In the genomic region with DNA sequence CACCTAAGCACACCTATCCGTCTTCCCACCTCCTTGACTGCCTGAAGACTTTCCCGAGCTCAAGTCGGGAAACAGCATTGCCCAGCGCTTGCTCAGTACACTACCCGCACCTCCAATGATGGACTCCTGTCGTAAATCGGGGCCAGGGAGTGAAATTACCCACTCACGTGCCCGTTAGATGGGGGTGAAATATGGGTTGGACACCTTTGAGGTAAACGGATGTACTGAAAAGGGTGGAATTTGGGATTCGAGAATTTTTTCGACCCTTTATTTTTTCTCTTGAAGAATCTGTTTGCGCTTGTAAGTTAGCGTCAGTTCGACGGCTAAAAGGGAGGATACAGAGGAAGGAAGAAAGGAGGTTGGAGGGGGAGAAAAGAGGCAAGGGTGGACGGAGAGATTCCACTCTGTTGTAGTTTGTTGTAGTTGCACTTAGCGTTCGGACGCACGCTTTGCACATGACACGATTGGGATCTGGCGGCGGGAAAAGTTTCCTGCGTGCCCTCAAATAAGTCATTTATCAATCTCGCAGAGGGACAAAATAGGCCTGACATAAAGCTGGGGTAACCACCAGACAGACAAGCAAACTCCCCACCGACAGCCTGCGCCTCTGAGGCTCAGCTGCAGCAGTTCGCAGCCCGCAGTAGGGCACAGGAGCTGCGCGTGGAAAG, we compare ENCODE assay signal across 8 mouse cellular contexts. TPM values are rescaled to one million over a fixed set of nuclear protein-coding genes. Genes with fewer than 3 reads are reported as not detected.
DNase-seq lines count a peak whose midpoint lies in the region; ATAC-seq and TF ChIP-seq lines count a peak whose summit lies in the region.

No protein-coding gene starts in this region.

- no peaks in the 10 kb centered on the region for H3K36me3 ChIP-seq in hindbrain, postnatal 0 days (ENCODE audit: insufficient read depth, low read length)
- no peaks in the 10 kb centered on the region for H3K36me3 ChIP-seq in midbrain, embryonic 14.5 days (ENCODE audit: control insufficient read depth, insufficient read depth, low read length)

- peak; percentile 64 for DNase-seq in heart, adult 11 months
- no peak for DNase-seq in heart, postnatal 4 days
- DNase-seq in embryo, embryonic 11 days: peak; percentile 45
- no peak for DNase-seq in hindbrain, postnatal 0 days (ENCODE audit: low spot score)
- no peak for DNase-seq in midbrain, embryonic 14.5 days
- no peak for DNase-seq in testis, postnatal 14 days (ENCODE audit: low spot score)
- no peak for DNase-seq in frontal cortex, postnatal 14 days (ENCODE audit: low spot score in 2 of 2)
- no peak for DNase-seq in kidney, postnatal 25 days

- no peak for TF ChIP-seq CTCF in hindbrain, postnatal 0 days (IDR thresholded peaks at IDR 0.05; ENCODE audit: low read depth)

- 0 out of 2 replicates have a peak overlapping the region, but pooled peaks have one; percentile 21 for H3K4me2 ChIP-seq in hindbrain, postnatal 0 days (ENCODE audit: low read depth, low read length)
- peak overlapping the region; percentile 36 for H3K4me2 ChIP-seq in midbrain, embryonic 14.5 days (ENCODE audit: low read length)

- H3K27me3 ChIP-seq in hindbrain, postnatal 0 days (ENCODE audit: insufficient read depth, low read length): peaks cover 16% of the 10 kb centered on the region; the same call in 1 of the 2 replicates
- H3K27me3 ChIP-seq in midbrain, embryonic 14.5 days (ENCODE audit: control insufficient read depth, insufficient read depth, low read length): peaks cover 52% of the 10 kb centered on the region; the same call in 1 of the 2 replicates

- no peaks in the 10 kb centered on the region for H3K9me3 ChIP-seq in hindbrain, postnatal 0 days (ENCODE audit: low read length)
- no peaks in the 10 kb centered on the region for H3K9me3 ChIP-seq in midbrain, embryonic 14.5 days (ENCODE audit: control insufficient read depth, low read length)

- no peak overlapping the region for H3K4me3 ChIP-seq in hindbrain, postnatal 0 days (ENCODE audit: low read length)
- peak overlapping the region; percentile 66 for H3K4me3 ChIP-seq in midbrain, embryonic 14.5 days (replicated peaks; ENCODE audit: low read depth, low read length)

- ATAC-seq in hindbrain, postnatal 0 days: no peak
- no peak for ATAC-seq in midbrain, embryonic 14.5 days (ENCODE audit: low FRiP score, low TSS enrichment)

- H3K9ac ChIP-seq in hindbrain, postnatal 0 days (replicated peaks; ENCODE audit: low read length): no peak overlapping the region
- 0 out of 2 replicates have a peak overlapping the region, but pooled peaks have one; percentile 6 for H3K9ac ChIP-seq in midbrain, embryonic 14.5 days (replicated peaks; ENCODE audit: low read length)

- 7% methylated on average over 32 of the region's 32 CpGs for WGBS in hindbrain, postnatal 0 days
- WGBS in midbrain, embryonic 14.5 days: 2% methylated on average over 32 of the region's 32 CpGs

- peaks cover 14% of the 10 kb centered on the region; the same call in 1 of the 2 replicates for H3K4me1 ChIP-seq in hindbrain, postnatal 0 days (ENCODE audit: insufficient read depth, low read length)
- peaks cover 30% of the 10 kb centered on the region for H3K4me1 ChIP-seq in midbrain, embryonic 14.5 days (ENCODE audit: control insufficient read depth, insufficient read depth, low read length)

- H3K27ac ChIP-seq in hindbrain, postnatal 0 days: no peak overlapping the region
- H3K27ac ChIP-seq in midbrain, embryonic 14.5 days (replicated peaks; ENCODE audit: low read depth, low read length): no peak overlapping the region

RNA-seq across cellular contexts. Expression of gene Prox1, which starts 1.9 kb away (rescaled TPM):
- total RNA-seq in heart, postnatal 4 days (2021): 10 to 100 TPM; 57.6 to 58.0 TPM
- total RNA-seq in hindbrain, postnatal 0 days (2014; rRNA removed): 8.0 and 8.4 TPM in 2 replicates
- polyA plus RNA-seq in hindbrain, postnatal 0 days (2015; fragmentation: Nextera tagmentation; extraction: Ambion mirVana): 3.8 and 3.9 TPM in 2 replicates
- 7.8 and 10.7 TPM in 2 replicates for polyA plus RNA-seq in midbrain, embryonic 14.5 days (2014; fragmentation: Nextera tagmentation; extraction: Ambion mirVana)

Comparison
In these comparisons a context has a peak if more than half of its experiments do, and no peak if none do; other contexts are left out.
1. DNase-seq: peak in heart, adult 11 months (single experiment) and embryo, embryonic 11 days (single experiment); none in heart, postnatal 4 days (single experiment), hindbrain, postnatal 0 days (single experiment), midbrain, embryonic 14.5 days (single experiment), testis, postnatal 14 days (single experiment), frontal cortex, postnatal 14 days (0 of 2) and kidney, postnatal 25 days (0 of 2).